Mouse (Mus musculus): ENCODE data around the gene Foxi2.

DNA sequence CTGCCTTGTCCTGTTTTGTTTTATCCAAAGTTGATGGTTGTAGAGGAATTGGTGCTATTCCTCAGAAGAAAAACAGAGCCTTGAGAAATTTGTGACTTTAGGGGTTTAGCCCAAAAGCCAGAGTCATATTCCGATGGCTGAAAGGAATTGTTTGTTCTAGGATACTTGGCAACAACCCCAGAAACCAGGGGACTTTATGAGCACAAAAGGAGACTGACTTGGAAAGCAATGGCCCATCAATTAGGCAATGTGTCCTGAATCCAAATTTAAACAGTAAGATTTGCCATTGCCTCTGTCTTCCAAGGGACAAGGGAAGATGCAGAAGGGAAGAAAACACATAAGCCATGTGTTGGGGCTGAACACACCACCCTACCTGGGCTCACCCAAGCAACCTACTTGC lies 42.3 kb downstream of the Foxi2 start:
- TF ChIP-seq CTCF (IDR thresholded peaks at IDR 0.05; ENCODE audit: borderline replicate concordance, extremely low read depth, insufficient read depth, insufficient read length) (no peak), POLR2A (IDR thresholded peaks at IDR 0.05; ENCODE audit: borderline replicate concordance, extremely low read depth, insufficient read depth, insufficient read length, poor library complexity, severe bottlenecking) (no peak)

Data from brain, embryonic 14.5 days (tissue).